Mouse (Mus musculus) midbrain, embryonic 10.5 days (tissue): ENCODE results near the gene Gm3435. TPM values are rescaled to one million over a fixed set of nuclear protein-coding genes. Genes with fewer than 3 reads are reported as not detected.
"Not testable (repeated sequence)": the region's sequence is repeated elsewhere in the genome, so short reads cannot be mapped to it uniquely, and the experiment has no call there.

Experiments
- DNase-seq: peaks from one replicate; pipeline ENCODE4 v3.0.0-alpha.2; 2017; ENCODE audit warnings: low spot score
- H3K27ac ChIP-seq: fragments of 300-500 bp; sonication (generic); replicated peaks from 2 replicates; pipeline ENCODE4 v1.5.1; 2016; ENCODE audit warnings: mild to moderate bottlenecking
- H3K27me3 ChIP-seq: fragments of 300-500 bp; sonication (generic); 2 replicates; pipeline ENCODE4 v1.6.1; 2016; ENCODE audit warnings: low read depth, mild to moderate bottlenecking; ENCODE audit not compliant: poor library complexity, severe bottlenecking
- H3K36me3 ChIP-seq: fragments of 300-500 bp; sonication (generic); 2 replicates; pipeline ENCODE4 v1.6.1; 2016; ENCODE audit warnings: mild to moderate bottlenecking, moderate library complexity
- H3K4me1 ChIP-seq: fragments of 300-500 bp; sonication (generic); 2 replicates; pipeline ENCODE4 v1.6.1; 2016
- H3K4me3 ChIP-seq: fragments of 300-500 bp; sonication (generic); 2 replicates; pipeline ENCODE4 v1.5.1; 2016; ENCODE audit warnings: mild to moderate bottlenecking, moderate library complexity
- H3K9me3 ChIP-seq: fragments of 300-500 bp; sonication (generic); replicated peaks from 2 replicates; pipeline ENCODE4 v1.6.1; 2016; ENCODE audit warnings: mild to moderate bottlenecking
- WGBS: fragments of 180-500 bp; shearing (Covaris S2); methylation state at CpG from one replicate; pipeline ENCODE4 v1.1.7; 2016; 5-methylcytosine and 5-hydroxymethylcytosine counted together
- polyA plus RNA-seq: library from polyadenylated mRNA; unstranded; fragments of >200 nt; fragmentation: Nextera tagmentation; extraction: Ambion mirVana; gene quantifications from 2 replicates; pipeline ENCODE4 v1.2.1, GENCODE M21; 2016

Gm3435 gene
- polyA plus RNA-seq: 9.9 and 11.3 TPM in 2 replicates

GRCm38 (mm10) chr17:15009706-15010413 lies at the start of gene Gm3435:
Gene Gm3435, plus strand, starts transcription at chr17:15010176.
- H3K9me3 ChIP-seq, H3K36me3 ChIP-seq, DNase-seq, H3K4me3 ChIP-seq, H3K27ac ChIP-seq, H3K4me1 ChIP-seq, H3K27me3 ChIP-seq: not testable (repeated sequence)
- WGBS: no CpG with 5 or more reads among the region's 60 CpGs

- under 1% methylated on average over 20 of the region's 23 CpGs for WGBS
- peak overlapping the region; percentile 77 for H3K4me3 ChIP-seq
- H3K27ac ChIP-seq: peak overlapping the region; percentile 87
- no peaks in the 10 kb centered on the region for H3K27me3 ChIP-seq
- H3K4me1 ChIP-seq: peaks cover 12% of the 10 kb centered on the region
- no peaks in the 10 kb centered on the region for H3K9me3 ChIP-seq
- DNase-seq: peak; percentile 40
- H3K36me3 ChIP-seq: peaks cover 14% of the 10 kb centered on the region; the same call in 1 of the 2 replicates
Observed at GRCm38 (mm10) chr17:14960520-14960919, 49.5 kb upstream of the Gm3435 start.

GRCm38 (mm10) chr17:14960951-14961556 lies 48.9 kb upstream of the Gm3435 start, which contains the start of gene Phf10:
Gene Phf10, minus strand, starts transcription at chr17:14961273.
- Histone ChIP-seq H3K4me1 (peaks cover 12% of the 10 kb centered on the region), H3K27ac (peak within 1 kb of the TSS; percentile 87)
- 16% methylated on average over 58 of the region's 100 CpGs for WGBS

GRCm38 (mm10) chr17:14961557-14962154 lies 48.3 kb upstream of the Gm3435 start:
- DNase-seq, H3K9me3 ChIP-seq, H3K27ac ChIP-seq, H3K27me3 ChIP-seq, H3K4me3 ChIP-seq: not testable (repeated sequence)
- Histone ChIP-seq H3K4me1 (peaks cover 12% of the 10 kb centered on the region), H3K36me3 (peaks cover 11% of the 10 kb centered on the region; the same call in 1 of the 2 replicates)
- WGBS: no CpG with 5 or more reads among the region's 44 CpGs

More at GRCm38 (mm10) chr17:14960951-14961556, 48.9 kb upstream of the Gm3435 start, which contains the start of gene Phf10:
- Histone ChIP-seq H3K36me3 (peaks cover 14% of the 10 kb centered on the region; the same call in 1 of the 2 replicates), H3K4me3 (peak within 1 kb of the TSS; percentile 77)
- H3K9me3 ChIP-seq, H3K27me3 ChIP-seq: not testable (repeated sequence)
- peak; percentile 54 for DNase-seq

GRCm38 (mm10) chr17:14968373-14968913 lies 41.5 kb upstream of the Gm3435 start:
- H3K27ac ChIP-seq, DNase-seq, H3K4me3 ChIP-seq, H3K9me3 ChIP-seq, H3K36me3 ChIP-seq, H3K27me3 ChIP-seq, H3K4me1 ChIP-seq: not testable (repeated sequence)
- no CpG with 5 or more reads among the region's 6 CpGs for WGBS

- H3K4me1 ChIP-seq, H3K9me3 ChIP-seq, H3K27me3 ChIP-seq, H3K36me3 ChIP-seq, H3K27ac ChIP-seq, DNase-seq: not testable (repeated sequence)
- H3K4me3 ChIP-seq: peak overlapping the region; percentile 39; the same call in 1 of the 2 replicates
- WGBS: 4% methylated on average over 4 of the region's 7 CpGs
Observed at GRCm38 (mm10) chr17:14977718-14978361, 32.1 kb upstream of the Gm3435 start.

GRCm38 (mm10) chr17:14978362-14979038 lies 31.5 kb upstream of the Gm3435 start, which contains the start of the genes 9030025P20Rik and Gm3417:
Gene 9030025P20Rik, plus strand, starts transcription at chr17:14978468.
Gene Gm3417, minus strand, starts transcription at chr17:14978790.
- peak within 1 kb of the TSS; percentile 39; the same call in 1 of the 2 replicates for H3K4me3 ChIP-seq
- H3K4me1 ChIP-seq, H3K27me3 ChIP-seq, H3K36me3 ChIP-seq, H3K27ac ChIP-seq, H3K9me3 ChIP-seq, DNase-seq: not testable (repeated sequence)
- WGBS: no CpG with 5 or more reads among the region's 60 CpGs

GRCm38 (mm10) chr17:14990116-14990702 lies 19.8 kb upstream of the Gm3435 start:
- not testable (repeated sequence) for DNase-seq, H3K36me3 ChIP-seq, H3K4me3 ChIP-seq, H3K4me1 ChIP-seq, H3K27me3 ChIP-seq, H3K9me3 ChIP-seq, H3K27ac ChIP-seq
- WGBS: 88% methylated on average over 4 of the region's 5 CpGs

GRCm38 (mm10) chr17:14992522-14993138 lies 17.3 kb upstream of the Gm3435 start:
- DNase-seq: not testable (repeated sequence)
- WGBS: no CpG with 5 or more reads among the region's 98 CpGs

GRCm38 (mm10) chr17:14993139-14993832 lies 16.7 kb upstream of the Gm3435 start:
- WGBS: no CpG with 5 or more reads among the region's 47 CpGs
- not testable (repeated sequence) for H3K9me3 ChIP-seq, H3K27ac ChIP-seq, H3K4me1 ChIP-seq, H3K4me3 ChIP-seq, H3K36me3 ChIP-seq, DNase-seq, H3K27me3 ChIP-seq

More at GRCm38 (mm10) chr17:14992522-14993138, 17.3 kb upstream of the Gm3435 start:
- H3K4me3 ChIP-seq, H3K27me3 ChIP-seq, H3K27ac ChIP-seq, H3K9me3 ChIP-seq, H3K4me1 ChIP-seq, H3K36me3 ChIP-seq: not testable (repeated sequence)

GRCm38 (mm10) chr17:14994140-14994539 lies 15.8 kb upstream of the Gm3435 start:
- H3K36me3 ChIP-seq, H3K4me1 ChIP-seq, H3K4me3 ChIP-seq, H3K27ac ChIP-seq, H3K27me3 ChIP-seq, H3K9me3 ChIP-seq, DNase-seq: not testable (repeated sequence)
- no CpG with 5 or more reads among the region's 5 CpGs for WGBS
